Mouse (Mus musculus) testis, adult 2 months (tissue): ENCODE measurements around the gene Opcml.

ENCODE experiments used
- CTCF ChIP-seq: fragments of 200-500 bp; IDR thresholded peaks from 2 replicates; pipeline ENCODE4 v1.5.1; 2012; ENCODE audit warnings: low read depth, mild to moderate bottlenecking, inconsistent platforms, low read length, moderate library complexity; ENCODE audit not compliant: control insufficient read depth, insufficient read depth, insufficient replicate concordance
- POLR2A ChIP-seq: fragments of 200-500 bp; IDR thresholded peaks from 2 replicates; pipeline ENCODE4 v1.6.1; 2012; ENCODE audit warnings: low read depth, mild to moderate bottlenecking, inconsistent platforms, low read length, moderate library complexity; ENCODE audit not compliant: control insufficient read depth

- TF ChIP-seq CTCF (no peak), POLR2A (no peak)
Measured at GRCm38 (mm10) chr9:28091395-28091794, 300.8 kb downstream of the Opcml start.
